Mouse (Mus musculus) layer of hippocampus, postnatal 14 days (tissue): Measurements from ENCODE around the gene Ptgs2. TPM values are rescaled to one million over a fixed set of nuclear protein-coding genes. Genes with fewer than 3 reads are reported as not detected.

Source experiments
- DNase-seq, 2 experiments: peaks; one replicate each; pipeline ENCODE4 v3.0.0; 2021 to 2022; ENCODE audit warnings: low spot score in 2 of 2, mixed read lengths in 1 of 2
- microRNA-seq, 2 experiments: library from miRNA; unstranded; fragments of <30 nt; microRNA quantifications; one replicate each; pipeline ENCODE4 v1.2.0; 2021
- total RNA-seq, 2 experiments: library from RNA; stranded (reverse); gene quantifications; 2 replicates each; pipeline ENCODE4 v1.2.3; 2021

Ptgs2 gene
- total RNA-seq, 2 experiments from 2014 or later, result 14.8 to 15.6 TPM

DNA sequence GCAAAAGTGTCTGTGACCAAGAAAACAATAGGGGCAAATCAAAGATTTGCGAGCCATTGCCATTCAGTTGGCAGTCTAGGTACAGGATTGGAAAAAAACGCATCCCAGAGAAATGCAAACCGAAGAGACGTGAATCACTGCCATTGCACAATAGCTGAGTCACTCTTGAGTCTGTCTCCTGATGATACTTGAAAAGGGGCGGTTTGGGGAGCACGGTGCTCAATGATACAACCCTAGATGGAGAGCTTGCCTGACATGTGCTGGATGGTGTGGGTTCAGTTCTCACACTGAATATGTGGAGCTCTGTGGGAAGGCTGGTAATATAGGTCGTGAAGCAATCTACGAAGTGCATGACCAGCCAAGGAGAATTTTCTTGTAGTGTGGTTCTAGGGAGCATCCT, 45.2 kb downstream of the Ptgs2 start:
- DNase-seq, result no peak

GRCm38 (mm10) chr1:150147272-150147671, 47.4 kb downstream of the Ptgs2 start:
- no peak for DNase-seq

GRCm38 (mm10) chr1:150151411-150151810, 51.6 kb downstream of the Ptgs2 start:
- DNase-seq, result no peak

Small RNAs within 50 kb of the gene (microRNA-seq; reads per million reads assigned to microRNA genes)
- 0 reads per million in 2 experiments for gene Gm44329

Other genes starting within 250 kb of the Ptgs2 start
- gene Pla2g4a, start 138.7 kb upstream of the Ptgs2 start, total RNA-seq, result 1 to 10 TPM; 2.1 to 3.3 TPM
- gene Pdc, start 219.4 kb downstream of the Ptgs2 start, total RNA-seq, result not detected